Mouse (Mus musculus): ENCODE results near the gene Pip5k1b. TPM values are rescaled to one million over a fixed set of nuclear protein-coding genes. Genes with fewer than 3 reads are reported as not detected.

Gene Pip5k1b
- polyA plus RNA-seq, 1 experiment from 2014 or later = 0.11 TPM

DNA sequence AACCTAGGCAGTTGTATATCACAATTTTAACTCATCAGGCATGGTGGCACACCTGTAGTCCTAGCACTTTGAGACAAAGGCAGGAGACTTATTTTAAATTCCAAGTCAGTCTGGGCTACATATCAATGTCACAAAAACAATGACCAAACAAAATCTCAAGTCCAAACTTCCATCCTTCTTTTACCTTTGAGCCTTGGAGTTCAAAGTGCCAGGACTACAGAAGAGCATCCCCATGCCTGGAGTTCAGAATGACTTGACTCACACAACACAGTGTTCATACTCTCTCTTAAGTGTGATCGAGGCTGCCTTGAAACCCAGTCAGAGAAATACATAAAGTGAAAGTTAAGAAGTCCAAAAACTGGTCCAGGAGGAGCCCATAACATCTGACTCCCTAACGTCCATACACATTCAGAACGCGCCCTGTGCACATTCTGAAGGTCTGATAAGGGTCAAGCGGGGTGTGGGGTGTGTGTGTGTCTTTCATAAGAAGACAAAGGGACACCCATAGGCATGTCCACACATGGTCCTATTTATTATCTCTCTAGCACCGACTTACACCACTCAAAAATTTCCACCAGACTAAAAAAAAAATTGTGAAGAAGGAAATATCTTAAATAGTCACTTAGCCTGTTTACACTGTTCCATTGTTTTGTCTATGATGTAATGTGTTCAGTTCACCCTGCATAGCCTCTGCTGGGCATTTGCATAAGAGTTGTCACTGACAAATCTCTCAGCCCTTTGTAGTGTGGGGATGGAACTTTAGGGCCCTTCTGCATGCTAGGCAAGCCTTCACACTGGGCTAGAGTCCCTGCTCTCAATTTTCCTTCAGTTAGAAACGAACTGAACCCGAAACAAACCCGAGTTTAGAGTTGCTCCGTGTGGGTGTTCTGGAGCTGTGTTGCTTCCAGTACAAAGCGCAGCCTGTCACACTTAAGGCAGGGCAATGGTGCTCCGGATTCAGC, 296.0 kb downstream of the Pip5k1b start:
- WGBS (ENCODE audit: missing documents) = 83% methylated on average over 12 of the region's 12 CpGs

DNA sequence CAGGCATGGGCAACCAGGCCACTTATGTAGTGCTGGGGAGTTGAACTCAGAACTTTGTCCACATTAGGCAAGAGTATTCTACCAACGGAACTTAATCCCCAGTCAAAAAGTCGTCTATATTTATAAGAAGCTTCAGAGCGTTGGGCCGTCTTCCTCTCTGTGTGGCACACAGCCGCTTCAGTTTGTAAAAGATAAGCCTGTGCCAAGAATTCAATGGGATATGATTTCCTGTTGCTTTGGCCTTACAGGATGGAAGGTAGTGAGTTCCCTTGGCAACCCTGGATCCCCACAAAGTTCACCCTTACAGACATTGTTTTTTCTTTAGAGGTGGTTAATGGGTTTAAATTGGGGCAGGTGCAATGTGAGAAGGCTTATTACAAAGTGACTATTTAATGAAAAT, 297.3 kb downstream of the Pip5k1b start:
- Histone ChIP-seq H3K36me3 (ENCODE audit: inconsistent target) (no peaks in the 10 kb centered on the region), H3K4me3 (ENCODE audit: inconsistent target) (no peak overlapping the region), H3K79me2 (ENCODE audit: inconsistent target) (no peaks in the 10 kb centered on the region), H3K27ac (no peak overlapping the region)
- WGBS (ENCODE audit: missing documents) = 86% methylated on average over 5 of the region's 5 CpGs

More for the DNA sequence above, 296.0 kb downstream of the Pip5k1b start:
- Histone ChIP-seq H3K4me3 (ENCODE audit: inconsistent target) (no peak overlapping the region), H3K79me2 (ENCODE audit: inconsistent target) (no peaks in the 10 kb centered on the region), H3K27ac (no peak overlapping the region), H3K36me3 (ENCODE audit: inconsistent target) (no peaks in the 10 kb centered on the region)

DNA sequence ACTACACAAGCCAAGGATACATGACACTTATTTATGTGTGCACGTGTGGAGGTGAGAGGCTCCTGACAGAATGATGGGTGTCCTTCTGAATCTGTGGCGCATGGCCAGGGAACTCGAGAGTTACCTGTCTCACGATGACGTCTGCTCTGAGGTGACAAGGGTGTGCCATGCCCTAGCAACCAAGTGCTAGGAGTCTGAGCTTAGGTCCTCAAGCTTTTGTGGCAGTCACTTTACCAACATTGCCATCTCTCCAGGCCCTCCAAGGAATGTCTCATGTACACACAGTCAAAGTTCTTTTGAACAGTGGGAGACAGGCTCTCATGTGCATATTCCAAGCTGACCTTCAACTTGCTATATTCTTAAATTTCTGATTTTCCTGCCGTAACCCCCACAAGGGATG, 297.7 kb downstream of the Pip5k1b start:
- no peak overlapping the region for H3K4me3 ChIP-seq (ENCODE audit: inconsistent target)
- WGBS (ENCODE audit: missing documents) = 96% methylated on average over 6 of the region's 6 CpGs
- H3K79me2 ChIP-seq (ENCODE audit: inconsistent target) = no peaks in the 10 kb centered on the region
- H3K27ac ChIP-seq = no peak overlapping the region
- H3K36me3 ChIP-seq (ENCODE audit: inconsistent target) = no peaks in the 10 kb centered on the region

DNA sequence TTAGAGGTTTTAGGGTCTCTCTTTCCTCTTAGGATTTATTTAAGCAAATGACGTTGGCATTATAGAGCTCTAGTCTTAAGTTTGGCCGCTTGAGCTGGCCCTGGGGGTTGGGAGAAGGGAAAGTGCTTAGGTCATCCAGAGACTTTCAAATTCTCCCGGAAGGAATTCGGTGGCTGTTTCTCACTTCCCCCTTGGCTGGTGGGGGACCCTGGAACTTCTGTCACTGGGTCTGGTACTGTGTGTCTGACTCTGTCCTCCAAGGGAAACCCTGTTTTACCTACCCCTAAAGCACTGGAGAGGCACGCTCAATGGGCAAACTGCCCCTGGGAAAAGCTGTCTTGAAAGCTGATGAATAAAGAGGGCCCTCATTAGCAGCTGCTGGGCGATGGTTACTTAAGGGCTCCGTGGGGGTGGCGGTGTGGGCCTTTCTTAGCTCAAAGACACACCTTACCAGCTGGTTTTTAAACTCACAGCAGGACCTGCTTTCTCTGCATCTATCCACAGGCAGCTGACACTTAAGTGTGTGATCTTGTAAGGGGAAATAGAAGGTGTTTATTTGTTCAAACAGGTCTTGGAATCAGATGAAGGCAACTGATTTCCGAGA, 301.9 kb downstream of the Pip5k1b start:
- no peaks in the 10 kb centered on the region for H3K36me3 ChIP-seq (ENCODE audit: inconsistent target)
- H3K4me3 ChIP-seq (ENCODE audit: inconsistent target) = no peak overlapping the region
- WGBS (ENCODE audit: missing documents) = 68% methylated on average over 9 of the region's 9 CpGs
- no peaks in the 10 kb centered on the region for H3K79me2 ChIP-seq (ENCODE audit: inconsistent target)
- no peak overlapping the region for H3K27ac ChIP-seq

DNA sequence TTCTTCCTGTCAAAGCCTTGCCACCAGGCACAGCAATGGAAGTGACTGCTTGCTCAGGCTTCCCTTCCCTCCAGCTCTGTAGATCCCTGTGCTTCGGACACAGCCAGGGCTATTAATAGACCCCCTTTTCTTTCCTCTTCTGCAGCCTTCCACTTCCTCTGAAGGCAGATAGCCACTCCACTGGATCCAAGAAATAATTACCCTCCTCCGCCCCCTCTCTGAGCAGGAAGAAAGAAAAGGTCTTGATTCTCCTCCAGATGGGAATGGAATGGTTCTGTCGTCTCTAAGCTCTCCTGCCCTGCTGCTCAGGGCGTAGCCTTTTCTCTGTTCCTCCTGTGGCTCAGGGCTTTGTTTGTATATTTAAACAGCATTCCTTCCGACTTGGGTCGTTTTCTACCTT, 303.8 kb downstream of the Pip5k1b start:
- Histone ChIP-seq H3K36me3 (ENCODE audit: inconsistent target) (no peaks in the 10 kb centered on the region), H3K27ac (no peak overlapping the region), H3K79me2 (ENCODE audit: inconsistent target) (no peaks in the 10 kb centered on the region), H3K4me3 (ENCODE audit: inconsistent target) (no peak overlapping the region)
- WGBS (ENCODE audit: missing documents) = 48% methylated on average over 6 of the region's 6 CpGs

Other genes starting within 250 kb of the Pip5k1b start
- 17.3 to 43.9 TPM (median 22.3 TPM) in 3 replicates for gene Fam122a, start 78.5 kb downstream of the Pip5k1b start, polyA plus RNA-seq (2018)
- gene Tmem252, start 118.1 kb upstream of the Pip5k1b start, polyA plus RNA-seq (2018) = not detected in 3 replicates